Mouse (Mus musculus) liver, embryonic 14.5 days (tissue): ENCODE results near the gene Gm49361. TPM values are rescaled to one million over a fixed set of nuclear protein-coding genes. Genes with fewer than 3 reads are reported as not detected.

ENCODE experiments used
- ATAC-seq: fragments of 200-750 bp; cut with Nextera tagmentation; 2 replicates; pipeline ENCODE4 v1.8.0; 2017; ENCODE audit warnings: moderate number of reproducible peaks, mild to moderate bottlenecking, moderate library complexity; ENCODE audit not compliant: insufficient read depth
- DNase-seq, 3 experiments: peaks; one replicate each; pipeline ENCODE4 v3.0.0-alpha.2; 2012 to 2013; ENCODE audit warnings: low read depth in 3 of 3, low spot score in 3 of 3
- H3K27ac ChIP-seq: fragments of 300-500 bp; sonication (generic); 2 replicates; pipeline ENCODE4 v1.5.1; 2014; ENCODE audit warnings: moderate library complexity, mild to moderate bottlenecking, control low read depth, inconsistent platforms
- H3K27me3 ChIP-seq: fragments of 300-500 bp; sonication (generic); 2 replicates; pipeline ENCODE4 v1.6.1; 2014; ENCODE audit warnings: mild to moderate bottlenecking, low read length, moderate library complexity; ENCODE audit not compliant: control insufficient read depth, insufficient read depth
- H3K36me3 ChIP-seq: fragments of 300-500 bp; sonication (generic); replicated peaks from 2 replicates; pipeline ENCODE4 v1.6.1; 2014; ENCODE audit warnings: low read depth; ENCODE audit not compliant: control insufficient read depth, insufficient read depth
- H3K4me1 ChIP-seq, 2 experiments: fragments of 200-500 bp in 1 of 2; fragments of 300-500 bp in 1 of 2; sonication (generic) in 1 of 2; replicated peaks; 2 replicates each; pipeline ENCODE4 v1.6.1; 2012 to 2014; ENCODE audit warnings: antibody characterized with exemption in 1 of 2, inconsistent platforms in 1 of 2, low read length in 1 of 2; ENCODE audit not compliant: control insufficient read depth in 2 of 2, insufficient read depth in 2 of 2
- H3K4me2 ChIP-seq: fragments of 300-500 bp; sonication (generic); 2 replicates; pipeline ENCODE4 v1.6.1; 2014; ENCODE audit warnings: low read depth, mild to moderate bottlenecking, control low read depth, moderate library complexity
- H3K4me3 ChIP-seq, 2 experiments: fragments of 200-500 bp in 1 of 2; fragments of 300-500 bp in 1 of 2; sonication (generic) in 1 of 2; 2 replicates each; pipeline ENCODE4 v1.5.1; 2012 to 2014; ENCODE audit warnings: low read depth in 2 of 2, low read length in 2 of 2, mild to moderate bottlenecking in 2 of 2, control low read depth in 1 of 2, inconsistent platforms in 1 of 2, moderate library complexity in 1 of 2; ENCODE audit not compliant: insufficient read depth in 1 of 2
- H3K9ac ChIP-seq: fragments of 300-500 bp; sonication (generic); replicated peaks from 2 replicates; pipeline ENCODE4 v1.6.1; 2014; ENCODE audit warnings: mild to moderate bottlenecking, control low read depth, moderate library complexity
- H3K9me3 ChIP-seq: fragments of 300-500 bp; sonication (generic); 2 replicates; pipeline ENCODE4 v1.6.1; 2016; ENCODE audit warnings: low read length, mixed read lengths; ENCODE audit not compliant: control insufficient read depth
- CTCF ChIP-seq: IDR thresholded peaks from 2 replicates; pipeline ENCODE4 v1.5.1; 2016; ENCODE audit warnings: antibody characterized with exemption, low read depth, control low read depth
- EP300 ChIP-seq: IDR thresholded peaks from 2 replicates; pipeline ENCODE4 v1.6.1; 2016; ENCODE audit warnings: antibody characterized with exemption, low read depth
- WGBS: fragments of 180-500 bp; shearing (Covaris S2); extraction: QIAGEN DNeasy Blood & Tissue Kit; methylation state at CpG from one replicate; pipeline ENCODE4 v1.1.7; 2014; ENCODE audit not compliant: insufficient replicate concordance; 5-methylcytosine and 5-hydroxymethylcytosine counted together
- polyA plus RNA-seq, 2 experiments: library from polyadenylated mRNA; depleted of rRNA in 1 of 2; stranded (reverse) in 1 of 2; unstranded in 1 of 2; fragments of >200 nt; fragmentation: Nextera tagmentation in 1 of 2; extraction: Ambion mirVana in 1 of 2; gene quantifications; 2 replicates each; pipeline versions ENCODE4 v1.2.1 to v1.2.3; 2012 to 2014

The Gm49361 gene
- polyA plus RNA-seq, 2 experiments = not detected

- Histone ChIP-seq H3K36me3 (no peaks in the 10 kb centered on the region; the same call in none of the 2 replicates), H3K4me1 (no peaks in the 10 kb centered on the region), H3K4me3 (no peak overlapping the region), H3K4me2 (no peak overlapping the region), H3K27me3 (no peaks in the 10 kb centered on the region), H3K9ac (no peak overlapping the region), H3K27ac (no peak overlapping the region), H3K9me3 (no peaks in the 10 kb centered on the region)
- ATAC-seq = no peak
- DNase-seq = no peak
- no peak for TF ChIP-seq EP300
- no peak for TF ChIP-seq CTCF
- WGBS = 70% methylated on average over 4 of the region's 4 CpGs
These were observed 99.7 kb downstream of the Gm49361 start for GRCm38 (mm10) chr14:57646155-57646554.

DNA sequence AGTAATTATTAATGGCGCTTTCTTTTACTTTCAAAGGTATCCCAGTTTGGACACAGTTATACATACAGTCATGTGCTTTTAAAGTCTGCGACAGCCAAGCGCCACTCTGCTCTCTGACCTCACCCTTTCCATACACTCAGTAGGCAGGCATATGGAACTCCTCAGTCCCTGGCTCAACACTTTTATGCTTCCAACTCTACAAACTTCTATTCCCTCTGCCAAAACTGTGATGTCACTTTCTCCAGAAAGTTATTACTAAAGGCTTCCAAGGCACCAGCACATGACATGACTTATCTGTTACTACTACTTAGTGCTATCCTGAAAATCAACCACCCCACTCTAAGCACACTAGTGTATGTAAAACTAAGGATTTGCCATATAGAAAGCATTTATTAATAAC is 106.8 kb downstream of the Gm49361 start:
- Histone ChIP-seq H3K27me3 (no peaks in the 10 kb centered on the region), H3K9ac (no peak overlapping the region), H3K27ac (no peak overlapping the region), H3K4me3 (no peak overlapping the region), H3K4me2 (no peak overlapping the region), H3K4me1 (no peaks in the 10 kb centered on the region), H3K36me3 (no peaks in the 10 kb centered on the region; the same call in none of the 2 replicates), H3K9me3 (no peaks in the 10 kb centered on the region)
- 88% methylated on average over 3 of the region's 3 CpGs for WGBS
- TF ChIP-seq CTCF (no peak), EP300 (no peak)
- no peak for DNase-seq
- ATAC-seq = no peak

DNA sequence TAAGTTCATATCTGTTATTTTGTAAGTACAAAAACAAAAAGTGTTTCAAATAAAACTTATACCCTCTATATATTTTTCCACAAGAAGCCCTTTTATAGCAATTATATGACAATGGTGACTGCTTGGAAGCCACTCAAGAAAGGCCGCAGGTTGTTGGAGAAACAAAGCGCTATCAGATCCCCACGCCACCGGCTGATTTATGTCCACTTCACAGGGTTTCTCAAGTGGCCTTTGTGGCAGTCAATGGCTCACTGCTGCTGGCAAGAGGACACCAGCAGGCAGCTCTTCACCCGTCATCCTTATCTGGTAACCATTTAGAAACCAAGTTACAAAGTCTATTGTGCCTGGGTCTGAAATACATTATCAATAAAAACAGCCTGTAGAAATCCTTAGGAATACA is 111.8 kb downstream of the Gm49361 start:
- Histone ChIP-seq H3K4me3 (no peak overlapping the region), H3K9me3 (no peaks in the 10 kb centered on the region), H3K4me1 (no peaks in the 10 kb centered on the region), H3K4me2 (no peak overlapping the region), H3K36me3 (no peaks in the 10 kb centered on the region; the same call in 1 of the 2 replicates), H3K9ac (no peak overlapping the region), H3K27ac (no peak overlapping the region), H3K27me3 (no peaks in the 10 kb centered on the region)
- 79% methylated on average over 5 of the region's 5 CpGs for WGBS
- TF ChIP-seq EP300 (no peak), CTCF (no peak)
- DNase-seq (no peak), ATAC-seq (no peak)

DNA sequence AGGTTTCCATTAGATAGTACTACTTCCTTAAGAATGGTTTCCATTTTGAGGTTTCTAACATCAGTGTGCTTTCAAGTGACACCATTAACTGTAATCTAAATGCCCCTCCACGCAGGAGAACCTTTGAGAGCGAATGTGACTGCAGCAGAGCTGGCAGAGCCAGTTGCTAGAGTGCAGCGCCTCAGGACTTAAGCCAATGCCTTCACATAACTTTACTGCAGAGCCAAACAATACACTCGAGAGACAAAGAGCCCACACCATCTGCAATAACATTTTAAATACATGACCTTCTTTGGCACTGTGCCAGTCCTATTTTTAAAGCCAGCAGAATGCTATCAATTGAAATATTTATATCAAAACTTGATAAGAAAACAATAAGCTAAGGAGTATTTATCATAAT is 116.3 kb downstream of the Gm49361 start:
- TF ChIP-seq EP300 = no peak
- no peak for TF ChIP-seq CTCF
- Histone ChIP-seq H3K9ac (no peak overlapping the region), H3K36me3 (peaks cover 23% of the 10 kb centered on the region), H3K4me3 (no peak overlapping the region), H3K9me3 (no peaks in the 10 kb centered on the region), H3K27ac (no peak overlapping the region), H3K4me2 (no peak overlapping the region), H3K4me1 (no peaks in the 10 kb centered on the region), H3K27me3 (no peaks in the 10 kb centered on the region)
- DNase-seq (no peak), ATAC-seq (no peak)
- 80% methylated on average over 4 of the region's 4 CpGs for WGBS

DNA sequence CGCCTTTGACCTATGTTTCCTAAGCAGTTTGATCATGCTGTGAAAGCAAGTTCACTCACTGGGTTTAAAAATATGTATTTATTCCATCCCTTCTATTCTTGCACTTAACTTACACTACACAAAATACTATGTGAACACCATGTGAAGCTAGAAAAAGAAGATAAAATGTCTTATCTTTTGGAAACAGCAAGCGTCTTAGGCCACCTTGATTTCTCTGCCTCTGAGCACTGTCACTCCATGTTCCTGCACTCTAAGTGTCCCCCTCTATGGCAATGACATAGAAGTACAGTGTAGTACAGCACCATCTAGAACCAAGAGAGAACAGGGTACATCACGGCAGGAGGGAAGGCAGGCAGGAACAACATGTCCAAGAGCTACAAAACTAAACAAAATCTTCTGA is 123.0 kb downstream of the Gm49361 start:
- no peaks in the 10 kb centered on the region for H3K27me3 ChIP-seq
- H3K36me3 ChIP-seq = peaks cover 17% of the 10 kb centered on the region

More for the DNA sequence above, 123.0 kb downstream of the Gm49361 start:
- TF ChIP-seq CTCF (no peak), EP300 (peak; percentile 36; the same call in 1 of the 2 replicates)
- no peaks in the 10 kb centered on the region for H3K9me3 ChIP-seq
- no peak overlapping the region for H3K4me2 ChIP-seq
- H3K4me1 ChIP-seq = peaks cover 0 to 3% of the 10 kb centered on the region in 2 experiments; a peak in 2 of 4 replicates
- H3K9ac ChIP-seq = no peak overlapping the region
- DNase-seq = peak; percentile 11 to 30 (median 26)
- no peak overlapping the region for H3K27ac ChIP-seq
- WGBS = 45% methylated on average over 3 of the region's 3 CpGs
- peak; percentile 68 for ATAC-seq
- no peak overlapping the region for H3K4me3 ChIP-seq
